Mouse (Mus musculus): ENCODE data around the gene Qsox2. TPM values are rescaled to one million over a fixed set of nuclear protein-coding genes. Genes with fewer than 3 reads are reported as not detected.

The Qsox2 gene
- polyA plus RNA-seq (2012; rRNA removed) (22.4 and 25.3 TPM in 2 replicates), polyA plus RNA-seq (2014; fragmentation: Nextera tagmentation; extraction: Ambion mirVana) (16.1 and 18.0 TPM in 2 replicates)

- TF ChIP-seq POLR2A (IDR thresholded peaks at IDR 0.05; ENCODE audit: borderline replicate concordance, extremely low read depth, insufficient read depth, insufficient read length), result 0 out of 2 replicates have a peak, but pooled peaks have one; percentile 32
- Histone ChIP-seq H3K27ac (replicated peaks; ENCODE audit: low read depth, low read length) (peak within 1 kb of the TSS; percentile 61; the same call in 1 of the 2 replicates), H3K9me3 (ENCODE audit: control insufficient read depth, low read length) (no peaks in the 10 kb centered on the region), H3K36me3 (ENCODE audit: control insufficient read depth, insufficient read depth, low read length) (no peaks in the 10 kb centered on the region), H3K27me3 (ENCODE audit: control insufficient read depth, insufficient read depth, low read length) (no peaks in the 10 kb centered on the region), H3K4me1 (ENCODE audit: control insufficient read depth, insufficient read depth, low read length) (peaks cover 19% of the 10 kb centered on the region), H3K4me3 (replicated peaks; ENCODE audit: low read length) (peak within 1 kb of the TSS; percentile 89), H3K9ac (ENCODE audit: low read depth, low read length, severe bottlenecking) (peak within 1 kb of the TSS; percentile 75), H3K4me2 (replicated peaks; ENCODE audit: low read depth, low read length, severe bottlenecking) (peak within 1 kb of the TSS; percentile 85)
- ATAC-seq (ENCODE audit: low FRiP score, low read depth) (peak; percentile 89), DNase-seq (ENCODE audit: low spot score) (peak; percentile 95)
- under 1% methylated on average over 36 of the region's 36 CpGs for whole genome bisulfite sequencing
These were observed at the start of gene Qsox2 for GRCm38 (mm10) chr2:26237290-26237782. Qsox2 (minus strand) TSS chr2:26237525.

GRCm38 (mm10) chr2:26286391-26286790, 49.1 kb upstream of the Qsox2 start:
- H3K4me3 ChIP-seq (replicated peaks; ENCODE audit: low read length), result no peak overlapping the region
- H3K27ac ChIP-seq (replicated peaks; ENCODE audit: low read depth, low read length), result no peak overlapping the region
- no peaks in the 10 kb centered on the region for H3K4me1 ChIP-seq (ENCODE audit: control insufficient read depth, insufficient read depth, low read length)
- H3K36me3 ChIP-seq (ENCODE audit: control insufficient read depth, insufficient read depth, low read length), result no peaks in the 10 kb centered on the region
- WGBS, result 37% methylated on average over 7 of the region's 7 CpGs
- DNase-seq (ENCODE audit: low spot score), result no peak
- no peak overlapping the region for H3K4me2 ChIP-seq (replicated peaks; ENCODE audit: low read depth, low read length, severe bottlenecking)
- no peaks in the 10 kb centered on the region for H3K9me3 ChIP-seq (ENCODE audit: control insufficient read depth, low read length)
- no peak for ATAC-seq (ENCODE audit: low FRiP score, low read depth)
- no peak overlapping the region for H3K9ac ChIP-seq (ENCODE audit: low read depth, low read length, severe bottlenecking)
- H3K27me3 ChIP-seq (ENCODE audit: control insufficient read depth, insufficient read depth, low read length), result no peaks in the 10 kb centered on the region
- no peak for TF ChIP-seq POLR2A (IDR thresholded peaks at IDR 0.05; ENCODE audit: borderline replicate concordance, extremely low read depth, insufficient read depth, insufficient read length)

GRCm38 (mm10) chr2:26285804-26286203, 48.5 kb upstream of the Qsox2 start:
- ATAC-seq (ENCODE audit: low FRiP score, low read depth), result no peak
- no peak for DNase-seq (ENCODE audit: low spot score)
- H3K9ac ChIP-seq (ENCODE audit: low read depth, low read length, severe bottlenecking), result no peak overlapping the region
- H3K36me3 ChIP-seq (ENCODE audit: control insufficient read depth, insufficient read depth, low read length), result no peaks in the 10 kb centered on the region
- no peak overlapping the region for H3K4me2 ChIP-seq (replicated peaks; ENCODE audit: low read depth, low read length, severe bottlenecking)
- H3K4me3 ChIP-seq (replicated peaks; ENCODE audit: low read length), result no peak overlapping the region
- WGBS, result 42% methylated on average over 7 of the region's 7 CpGs
- H3K4me1 ChIP-seq (ENCODE audit: control insufficient read depth, insufficient read depth, low read length), result no peaks in the 10 kb centered on the region
- TF ChIP-seq POLR2A (IDR thresholded peaks at IDR 0.05; ENCODE audit: borderline replicate concordance, extremely low read depth, insufficient read depth, insufficient read length), result no peak
- H3K9me3 ChIP-seq (ENCODE audit: control insufficient read depth, low read length), result no peaks in the 10 kb centered on the region
- H3K27ac ChIP-seq (replicated peaks; ENCODE audit: low read depth, low read length), result no peak overlapping the region
- H3K27me3 ChIP-seq (ENCODE audit: control insufficient read depth, insufficient read depth, low read length), result no peaks in the 10 kb centered on the region

GRCm38 (mm10) chr2:26280594-26280993, 43.3 kb upstream of the Qsox2 start:
- no peak for ATAC-seq (ENCODE audit: low FRiP score, low read depth)
- WGBS, result 70% methylated on average over 11 of the region's 11 CpGs

GRCm38 (mm10) chr2:26279712-26280111, 42.4 kb upstream of the Qsox2 start:
- Histone ChIP-seq H3K27me3 (ENCODE audit: control insufficient read depth, insufficient read depth, low read length) (no peaks in the 10 kb centered on the region), H3K4me1 (ENCODE audit: control insufficient read depth, insufficient read depth, low read length) (no peaks in the 10 kb centered on the region), H3K9me3 (ENCODE audit: control insufficient read depth, low read length) (no peaks in the 10 kb centered on the region), H3K27ac (replicated peaks; ENCODE audit: low read depth, low read length) (no peak overlapping the region), H3K36me3 (ENCODE audit: control insufficient read depth, insufficient read depth, low read length) (no peaks in the 10 kb centered on the region), H3K4me2 (replicated peaks; ENCODE audit: low read depth, low read length, severe bottlenecking) (no peak overlapping the region), H3K9ac (ENCODE audit: low read depth, low read length, severe bottlenecking) (no peak overlapping the region), H3K4me3 (replicated peaks; ENCODE audit: low read length) (no peak overlapping the region)
- DNase-seq (ENCODE audit: low spot score) (no peak), ATAC-seq (ENCODE audit: low FRiP score, low read depth) (no peak)
- WGBS, result 84% methylated on average over 3 of the region's 3 CpGs
- no peak for TF ChIP-seq POLR2A (IDR thresholded peaks at IDR 0.05; ENCODE audit: borderline replicate concordance, extremely low read depth, insufficient read depth, insufficient read length)

More at GRCm38 (mm10) chr2:26280594-26280993, 43.3 kb upstream of the Qsox2 start:
- H3K27ac ChIP-seq (replicated peaks; ENCODE audit: low read depth, low read length), result no peak overlapping the region
- no peak for DNase-seq (ENCODE audit: low spot score)
- no peak overlapping the region for H3K9ac ChIP-seq (ENCODE audit: low read depth, low read length, severe bottlenecking)
- H3K4me1 ChIP-seq (ENCODE audit: control insufficient read depth, insufficient read depth, low read length), result no peaks in the 10 kb centered on the region
- no peaks in the 10 kb centered on the region for H3K9me3 ChIP-seq (ENCODE audit: control insufficient read depth, low read length)
- no peak for TF ChIP-seq POLR2A (IDR thresholded peaks at IDR 0.05; ENCODE audit: borderline replicate concordance, extremely low read depth, insufficient read depth, insufficient read length)
- no peaks in the 10 kb centered on the region for H3K27me3 ChIP-seq (ENCODE audit: control insufficient read depth, insufficient read depth, low read length)
- no peak overlapping the region for H3K4me3 ChIP-seq (replicated peaks; ENCODE audit: low read length)
- H3K36me3 ChIP-seq (ENCODE audit: control insufficient read depth, insufficient read depth, low read length), result no peaks in the 10 kb centered on the region
- H3K4me2 ChIP-seq (replicated peaks; ENCODE audit: low read depth, low read length, severe bottlenecking), result no peak overlapping the region
